Mouse (Mus musculus): ENCODE results near the gene Sema6d.

Gene Sema6d

GRCm38 (mm10) chr2:124621972-124622621 lies 532.3 kb downstream of the Sema6d start:
- DNase-seq: no peak

- DNase-seq: no peak
Observed at GRCm38 (mm10) chr2:124624247-124624929, 534.6 kb downstream of the Sema6d start.

- DNase-seq: no peak
Observed at GRCm38 (mm10) chr2:124626425-124626824, 536.7 kb downstream of the Sema6d start.

GRCm38 (mm10) chr2:124627664-124628063 lies 537.9 kb downstream of the Sema6d start:
- DNase-seq: no peak

GRCm38 (mm10) chr2:124628701-124629100 lies 538.9 kb downstream of the Sema6d start:
- no peak for DNase-seq

- DNase-seq: no peak
Observed at GRCm38 (mm10) chr2:124634400-124634998, 544.7 kb downstream of the Sema6d start.

- DNase-seq: no peak
Observed at GRCm38 (mm10) chr2:124635271-124635865, 545.6 kb downstream of the Sema6d start.

- DNase-seq: no peak
Observed at GRCm38 (mm10) chr2:124637080-124637479, 547.3 kb downstream of the Sema6d start.

GRCm38 (mm10) chr2:124639221-124639963 lies 549.6 kb downstream of the Sema6d start:
- no peak for DNase-seq

- no peak for DNase-seq
Observed at GRCm38 (mm10) chr2:124640500-124641193, 550.9 kb downstream of the Sema6d start.

GRCm38 (mm10) chr2:124641194-124641558 lies 551.4 kb downstream of the Sema6d start:
- DNase-seq: no peak

GRCm38 (mm10) chr2:124642131-124642530 lies 552.4 kb downstream of the Sema6d start:
- DNase-seq: no peak

GRCm38 (mm10) chr2:124650609-124651008 lies 560.8 kb downstream of the Sema6d start:
- no peak for DNase-seq

- DNase-seq: peak; percentile 11 to 47
Observed at GRCm38 (mm10) chr2:124651146-124651545, 561.4 kb downstream of the Sema6d start.

- DNase-seq: no peak
Observed at GRCm38 (mm10) chr2:124653161-124653560, 563.4 kb downstream of the Sema6d start.

- no peak for DNase-seq
Observed at GRCm38 (mm10) chr2:124657358-124657757, 567.6 kb downstream of the Sema6d start.

- no peak for DNase-seq
Observed at GRCm38 (mm10) chr2:124658374-124658773, 568.6 kb downstream of the Sema6d start.

GRCm38 (mm10) chr2:124659601-124660000 lies 569.8 kb downstream of the Sema6d start:
- DNase-seq: no peak

- DNase-seq: no peak
Observed at GRCm38 (mm10) chr2:124660686-124661085, 570.9 kb downstream of the Sema6d start.

GRCm38 (mm10) chr2:124661316-124661715 lies 571.5 kb downstream of the Sema6d start:
- DNase-seq: no peak

GRCm38 (mm10) chr2:124662257-124662656 lies 572.5 kb downstream of the Sema6d start:
- DNase-seq: no peak

- DNase-seq: no peak
Observed at GRCm38 (mm10) chr2:124664191-124664590, 574.4 kb downstream of the Sema6d start.
